Mouse (Mus musculus) forebrain, postnatal 0 days (tissue): ENCODE data around the gene Tulp3. TPM values are rescaled to one million over a fixed set of nuclear protein-coding genes. Genes with fewer than 3 reads are reported as not detected.

Experiments used
- ATAC-seq: fragments of 200-750 bp; cut with Nextera tagmentation; 2 replicates; pipeline ENCODE4 v1.8.0; 2017; ENCODE audit warnings: mild to moderate bottlenecking, moderate library complexity
- DNase-seq: peaks from one replicate; pipeline ENCODE4 v3.0.0-alpha.2; 2015
- H3K27ac ChIP-seq: fragments of 300-500 bp; sonication (generic); 2 replicates; pipeline ENCODE4 v1.5.1; 2014; ENCODE audit warnings: low read depth, mild to moderate bottlenecking, antibody characterized with exemption, low read length, moderate library complexity, mixed read lengths
- H3K27me3 ChIP-seq: fragments of 300-500 bp; sonication (generic); 2 replicates; pipeline ENCODE4 v1.6.1; 2014; ENCODE audit warnings: mild to moderate bottlenecking, low read length, mixed read lengths; ENCODE audit not compliant: insufficient read depth
- H3K36me3 ChIP-seq: fragments of 300-500 bp; sonication (generic); 2 replicates; pipeline ENCODE4 v1.6.1; 2014; ENCODE audit warnings: mild to moderate bottlenecking, moderate library complexity; ENCODE audit not compliant: insufficient read depth
- H3K4me1 ChIP-seq: fragments of 300-500 bp; sonication (generic); 2 replicates; pipeline ENCODE4 v1.6.1; 2014; ENCODE audit warnings: antibody characterized with exemption; ENCODE audit not compliant: insufficient read depth
- H3K4me2 ChIP-seq: fragments of 300-500 bp; sonication (generic); 2 replicates; pipeline ENCODE4 v1.6.1; 2014; ENCODE audit warnings: low read depth, mild to moderate bottlenecking, moderate library complexity
- H3K4me3 ChIP-seq: fragments of 300-500 bp; sonication (generic); 2 replicates; pipeline ENCODE4 v1.5.1; 2014; ENCODE audit warnings: low read depth, low read length, mixed read lengths
- H3K9ac ChIP-seq: fragments of 300-500 bp; sonication (generic); 2 replicates; pipeline ENCODE4 v1.6.1; 2014; ENCODE audit warnings: mild to moderate bottlenecking
- H3K9me3 ChIP-seq: fragments of 300-500 bp; sonication (generic); 2 replicates; pipeline ENCODE4 v1.6.1; 2016; ENCODE audit warnings: low read length
- CTCF ChIP-seq: sonication (generic); IDR thresholded peaks from 2 replicates; pipeline ENCODE4 v1.5.1; 2016; ENCODE audit warnings: antibody characterized with exemption, control low read depth, low read depth
- WGBS: fragments of 180-500 bp; shearing (Covaris S2); extraction: QIAGEN DNeasy Blood & Tissue Kit; methylation state at CpG from one replicate; pipeline ENCODE4 v1.1.7; 2014; 5-methylcytosine and 5-hydroxymethylcytosine counted together
- polyA plus RNA-seq: library from polyadenylated mRNA; unstranded; fragments of >200 nt; fragmentation: Nextera tagmentation; extraction: Ambion mirVana; gene quantifications from 2 replicates; pipeline ENCODE4 v1.2.1, GENCODE M21; 2015
- total RNA-seq: library from RNA; depleted of rRNA; stranded (reverse); fragments of >200 nt; gene quantifications from 2 replicates; pipeline ENCODE4 v1.2.3, GENCODE M21; 2014

Tulp3 gene
- total and polyA plus RNA-seq, 2 experiments from 2014 or later = 11.0 to 13.5 TPM

DNA sequence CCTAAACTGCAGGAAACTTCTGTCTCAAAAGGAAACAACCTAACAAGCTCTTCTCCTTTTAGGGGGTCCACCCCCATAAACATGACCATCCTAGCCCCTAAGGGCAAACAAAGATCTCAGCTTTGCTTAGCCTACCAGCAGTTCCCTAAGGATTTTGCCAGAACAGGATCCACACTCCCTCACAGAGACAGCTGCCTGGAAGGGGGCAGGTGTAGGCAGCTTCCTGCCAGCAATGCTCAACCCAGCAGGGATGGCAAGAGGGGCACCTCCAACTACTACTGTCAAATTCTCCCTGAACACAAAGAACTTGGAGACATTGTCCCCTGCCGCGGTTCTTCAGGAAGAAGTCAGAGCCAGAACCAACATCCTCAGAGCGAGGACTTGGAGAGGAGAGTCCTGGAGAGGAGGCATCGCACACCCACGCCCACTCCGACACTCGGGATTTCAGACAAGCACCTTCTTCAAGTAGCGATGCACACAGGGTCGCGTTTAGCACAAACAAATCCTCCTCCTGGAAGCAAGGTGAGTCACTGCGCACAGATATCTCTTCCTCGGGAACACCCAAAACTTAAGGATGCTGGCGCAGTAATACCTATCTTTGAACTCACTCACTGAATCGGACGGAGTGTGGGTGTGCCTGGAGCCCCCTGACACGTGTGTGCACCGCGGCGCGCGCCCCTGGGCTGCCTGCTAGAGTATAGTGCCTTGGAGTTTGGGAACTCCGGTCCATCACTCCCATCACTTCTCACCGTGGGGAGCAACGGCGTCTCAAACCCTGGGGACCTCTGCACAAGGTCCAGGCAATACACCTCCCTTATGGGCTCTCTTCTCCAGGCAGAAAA is 56.1 kb downstream of the Tulp3 start:
- H3K9me3 ChIP-seq = no peaks in the 10 kb centered on the region
- peaks cover 39% of the 10 kb centered on the region for H3K27me3 ChIP-seq
- H3K4me2 ChIP-seq = peak overlapping the region; percentile 100
- H3K9ac ChIP-seq = peak overlapping the region; percentile 46; the same call in 1 of the 2 replicates
- H3K4me3 ChIP-seq = peak overlapping the region; percentile 61
- DNase-seq = peak; percentile 10
- ATAC-seq = peak; percentile 26; the same call in 1 of the 2 replicates
- no peaks in the 10 kb centered on the region for H3K4me1 ChIP-seq
- under 1% methylated on average over 25 of the region's 25 CpGs for WGBS
- no peak overlapping the region for H3K27ac ChIP-seq
- no peak for TF ChIP-seq CTCF
- no peaks in the 10 kb centered on the region for H3K36me3 ChIP-seq

- no peak for ATAC-seq
- no peaks in the 10 kb centered on the region for H3K4me1 ChIP-seq
- peaks cover 39% of the 10 kb centered on the region for H3K27me3 ChIP-seq
- no peak overlapping the region for H3K9ac ChIP-seq
- DNase-seq = no peak
- 58% methylated on average over 7 of the region's 7 CpGs for whole genome bisulfite sequencing
- H3K36me3 ChIP-seq = no peaks in the 10 kb centered on the region
- H3K4me3 ChIP-seq = no peak overlapping the region
- H3K27ac ChIP-seq = no peak overlapping the region
- TF ChIP-seq CTCF = no peak
- H3K4me2 ChIP-seq = no peak overlapping the region
- no peaks in the 10 kb centered on the region for H3K9me3 ChIP-seq
Measured at GRCm38 (mm10) chr6:128298246-128298645, 57.4 kb downstream of the Tulp3 start.

GRCm38 (mm10) chr6:128296750-128297393 is 58.8 kb downstream of the Tulp3 start:
- H3K27ac ChIP-seq = no peak overlapping the region
- 27% methylated on average over 11 of the region's 11 CpGs for WGBS

DNA sequence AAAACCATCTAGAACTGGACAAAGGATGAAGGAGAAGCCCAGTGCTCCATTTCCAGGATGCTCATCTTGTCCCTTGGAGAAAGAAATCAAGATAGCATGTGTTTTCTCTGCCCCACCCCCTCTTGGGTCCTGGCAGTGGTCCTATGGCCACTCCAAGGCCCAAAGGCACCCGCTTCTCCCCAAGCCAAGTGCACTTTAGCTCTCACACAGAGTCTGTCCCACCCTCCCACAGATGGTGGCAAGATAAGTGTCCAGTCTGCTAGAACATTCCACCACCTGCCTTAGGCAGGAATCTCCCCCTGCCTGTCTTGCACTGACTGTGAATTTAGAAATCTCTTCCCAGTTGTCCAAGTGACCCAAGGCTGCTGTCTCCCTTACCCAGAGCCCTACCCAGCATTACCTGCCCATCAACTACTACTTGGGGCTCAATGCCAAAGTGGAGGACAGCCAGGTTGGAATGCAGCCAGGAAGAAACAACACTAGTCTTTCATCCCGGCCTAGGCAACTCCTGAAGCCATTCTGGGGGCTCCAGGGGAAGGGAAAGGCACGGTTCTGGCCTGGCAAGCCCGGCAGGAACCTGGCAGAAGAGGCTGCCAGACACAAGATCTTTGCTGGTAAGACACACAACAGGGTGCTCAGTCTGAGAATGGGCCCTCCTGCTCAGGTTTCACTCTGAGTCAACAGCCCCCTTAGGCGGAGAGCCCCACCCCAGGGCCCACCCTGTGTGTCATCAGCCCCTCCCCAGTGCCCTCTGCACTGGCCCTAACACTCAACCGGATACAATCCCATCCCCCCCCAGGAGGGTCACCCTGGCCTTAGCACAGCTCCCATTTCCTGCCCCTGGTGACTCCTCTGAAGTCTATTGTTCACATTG is 59.5 kb downstream of the Tulp3 start:
- DNase-seq (peak; percentile 50), ATAC-seq (peak; percentile 14; the same call in 1 of the 2 replicates)
- Histone ChIP-seq H3K9me3 (no peaks in the 10 kb centered on the region), H3K4me3 (no peak overlapping the region), H3K4me2 (no peak overlapping the region), H3K4me1 (no peaks in the 10 kb centered on the region), H3K9ac (no peak overlapping the region), H3K27me3 (peaks cover 25% of the 10 kb centered on the region), H3K36me3 (no peaks in the 10 kb centered on the region), H3K27ac (no peak overlapping the region)
- WGBS = 28% methylated on average over 6 of the region's 6 CpGs
- TF ChIP-seq CTCF = no peak

More at GRCm38 (mm10) chr6:128296750-128297393, 58.8 kb downstream of the Tulp3 start:
- H3K9ac ChIP-seq = no peak overlapping the region
- H3K4me2 ChIP-seq = no peak overlapping the region
- H3K4me1 ChIP-seq = no peaks in the 10 kb centered on the region
- H3K36me3 ChIP-seq = no peaks in the 10 kb centered on the region
- TF ChIP-seq CTCF = no peak
- H3K9me3 ChIP-seq = no peaks in the 10 kb centered on the region
- ATAC-seq (no peak), DNase-seq (no peak)
- H3K4me3 ChIP-seq = no peak overlapping the region
- peaks cover 32% of the 10 kb centered on the region for H3K27me3 ChIP-seq

- Histone ChIP-seq H3K36me3 (no peaks in the 10 kb centered on the region), H3K4me3 (no peak overlapping the region), H3K27me3 (no peaks in the 10 kb centered on the region), H3K27ac (no peak overlapping the region), H3K4me1 (no peaks in the 10 kb centered on the region), H3K9ac (no peak overlapping the region), H3K4me2 (no peak overlapping the region), H3K9me3 (no peaks in the 10 kb centered on the region)
- no peak for TF ChIP-seq CTCF
- ATAC-seq (no peak), DNase-seq (no peak)
- 64% methylated on average over 5 of the region's 5 CpGs for WGBS
Measured at GRCm38 (mm10) chr6:128291284-128291683, 64.4 kb downstream of the Tulp3 start.

DNA sequence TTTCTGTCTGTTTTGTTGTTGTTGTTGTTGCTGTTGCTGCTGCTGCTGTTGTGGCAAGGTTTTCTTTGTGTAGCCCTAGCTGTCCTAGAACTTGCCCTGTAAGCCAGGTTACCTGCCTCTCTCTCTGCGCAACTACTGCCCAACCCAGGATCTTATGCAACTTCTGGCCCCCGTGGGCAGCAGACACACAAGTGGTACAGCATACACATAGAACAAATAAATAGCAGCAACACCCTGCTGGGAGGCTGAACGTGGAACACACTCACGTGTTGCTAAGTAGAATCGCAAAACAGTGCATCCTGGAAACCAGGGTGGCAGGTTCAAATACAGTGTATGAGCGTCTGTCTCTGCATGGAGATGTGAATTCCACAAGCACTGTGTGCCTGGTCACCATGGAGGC is 67.0 kb downstream of the Tulp3 start:
- no peak overlapping the region for H3K4me2 ChIP-seq
- H3K9me3 ChIP-seq = no peaks in the 10 kb centered on the region
- H3K36me3 ChIP-seq = no peaks in the 10 kb centered on the region
- H3K4me3 ChIP-seq = no peak overlapping the region
- 75% methylated on average over 6 of the region's 6 CpGs for WGBS
- H3K4me1 ChIP-seq = no peaks in the 10 kb centered on the region; the same call in 1 of the 2 replicates
- H3K27ac ChIP-seq = no peak overlapping the region
- H3K27me3 ChIP-seq = no peaks in the 10 kb centered on the region
- no peak for TF ChIP-seq CTCF
- DNase-seq (no peak), ATAC-seq (no peak)
- H3K9ac ChIP-seq = no peak overlapping the region
